Mouse (Mus musculus): ENCODE results near the gene Rab9b. TPM values are rescaled to one million over a fixed set of nuclear protein-coding genes. Genes with fewer than 3 reads are reported as not detected.

Gene Rab9b
- not detected for total RNA-seq (2023)

GRCm38 (mm10) chrX:136868061-136869040 is at the start of gene Rab9b:
Gene Rab9b (minus strand): TSS chrX:136868755.

GRCm38 (mm10) chrX:136822371-136822770 is 46.2 kb downstream of the Rab9b start, which contains the start of gene Plp1:
Gene Plp1 (plus strand): TSS chrX:136822671.

Other genes starting within 250 kb of the Rab9b start
- under 1 TPM; 0.18 to 0.39 TPM for gene Tceal1, start 160.8 kb downstream of the Rab9b start, total RNA-seq (2023)
- 100 to 1,000 TPM; 105 to 108 TPM for gene Morf4l2, start 125.1 kb downstream of the Rab9b start, total RNA-seq (2023)
- not detected for gene Glra4, start 88.6 kb downstream of the Rab9b start, total RNA-seq (2023)
- under 1 TPM in 1 of 2 experiments, not detected in 1; 0.68 TPM for gene Plp1, start 46.1 kb downstream of the Rab9b start, total RNA-seq (2023)
- not detected for gene H2bfm, start 58.6 kb upstream of the Rab9b start, total RNA-seq (2023)
- 1 to 10 TPM in 1 of 2 experiments, not detected in 1; 3.8 TPM for gene Tmsb15b2, start 106.7 kb upstream of the Rab9b start, total RNA-seq (2023)
- not detected for gene Tmsb15l, start 108.1 kb upstream of the Rab9b start, total RNA-seq (2023)
- gene Tmsb15b1, start 108.1 kb upstream of the Rab9b start, total RNA-seq (2023) = not detected
- under 1 TPM in 1 of 2 experiments, not detected in 1; 0.24 TPM for gene Zcchc18, start 124.4 kb upstream of the Rab9b start, total RNA-seq (2023)
- 1 to 10 TPM; 7.7 to 7.8 TPM for gene Slc25a53, start 169.5 kb upstream of the Rab9b start, total RNA-seq (2023)
- gene Fam199x, start 180.8 kb upstream of the Rab9b start, total RNA-seq (2023) = 1 to 10 TPM; 5.0 to 5.7 TPM